10 mouse cellular contexts compared by ENCODE assay signal in genomic region chr2:52176537-52176936, GRCm38 (mm10).
DNase-seq lines count a peak whose midpoint lies in the region; ATAC-seq lines count a peak whose summit lies in the region.
"Had no signal": no experiment of that assay in that cellular context is flagged by ENCODE, and none has a peak within 500 bp of the region (broad histone marks: within the 10 kb centered on the region; RNA-seq: fewer than 3 reads in every experiment).

No protein-coding gene starts in this region.

- no peak overlapping the region for H3K4me2 ChIP-seq in midbrain, embryonic 11.5 days
- H3K4me2 ChIP-seq in midbrain, embryonic 14.5 days (ENCODE audit: low read length): no peak overlapping the region
- H3K4me2 ChIP-seq: lung, embryonic 15.5 days had no signal

- WGBS in midbrain, embryonic 11.5 days: 80% methylated on average over 8 of the region's 8 CpGs
- WGBS in midbrain, embryonic 14.5 days: 79% methylated on average over 8 of the region's 8 CpGs

- ATAC-seq in midbrain, embryonic 11.5 days (ENCODE audit: low FRiP score): no peak
- ATAC-seq in midbrain, embryonic 14.5 days (ENCODE audit: low FRiP score, low TSS enrichment): no peak
- ATAC-seq in megakaryocyte-erythroid progenitor cell, adult 5-6 weeks (replicated peaks; ENCODE audit: low FRiP score, low TSS enrichment, poor library complexity, severe bottlenecking): no peak

- H3K4me3 ChIP-seq in midbrain, embryonic 11.5 days (ENCODE audit: low read depth, low read length): no peak overlapping the region
- H3K4me3 ChIP-seq in midbrain, embryonic 14.5 days (replicated peaks; ENCODE audit: low read depth, low read length): no peak overlapping the region
- H3K4me3 ChIP-seq: lung, embryonic 15.5 days had no signal

- no peak overlapping the region for H3K9ac ChIP-seq in midbrain, embryonic 11.5 days (ENCODE audit: low read length)
- H3K9ac ChIP-seq in midbrain, embryonic 14.5 days (replicated peaks; ENCODE audit: low read length): no peak overlapping the region
- H3K9ac ChIP-seq: lung, embryonic 15.5 days had no signal

- no peaks in the 10 kb centered on the region for H3K27me3 ChIP-seq in midbrain, embryonic 11.5 days (ENCODE audit: control insufficient read depth, insufficient read depth, low read length)
- H3K27me3 ChIP-seq in midbrain, embryonic 14.5 days (ENCODE audit: control insufficient read depth, insufficient read depth, low read length): no peaks in the 10 kb centered on the region
- H3K27me3 ChIP-seq: lung, embryonic 15.5 days had no signal

- no peaks in the 10 kb centered on the region for H3K36me3 ChIP-seq in midbrain, embryonic 11.5 days (ENCODE audit: control insufficient read depth, insufficient read depth, low read length)
- no peaks in the 10 kb centered on the region for H3K36me3 ChIP-seq in midbrain, embryonic 14.5 days (ENCODE audit: control insufficient read depth, insufficient read depth, low read length)
- H3K36me3 ChIP-seq: G1E; lung, embryonic 15.5 days had no signal

- H3K9me3 ChIP-seq in midbrain, embryonic 11.5 days (ENCODE audit: control insufficient read depth, low read length): no peaks in the 10 kb centered on the region
- H3K9me3 ChIP-seq in midbrain, embryonic 14.5 days (ENCODE audit: control insufficient read depth, low read length): no peaks in the 10 kb centered on the region
- H3K9me3 ChIP-seq: G1E; lung, embryonic 15.5 days had no signal

- intact Hi-C loops in left cerebral cortex, postnatal 14 days (cut with DNase I): no loop called here

- H3K4me1 ChIP-seq in midbrain, embryonic 11.5 days (ENCODE audit: control insufficient read depth, insufficient read depth, low read length): no peaks in the 10 kb centered on the region
- no peaks in the 10 kb centered on the region for H3K4me1 ChIP-seq in midbrain, embryonic 14.5 days (ENCODE audit: control insufficient read depth, insufficient read depth, low read length)
- H3K4me1 ChIP-seq: lung, embryonic 15.5 days had no signal

- DNase-seq in midbrain, embryonic 11.5 days (ENCODE audit: low spot score, missing footprints): peak; percentile 56
- no peak for DNase-seq in midbrain, embryonic 14.5 days
- DNase-seq in frontal cortex, adult 2 months (ENCODE audit: extremely low spot score in 1 of 2, low spot score in 1 of 2): peak; percentile 74 to 92
- peak; percentile 73 for DNase-seq in left cerebral cortex, postnatal 14 days (ENCODE audit: low spot score in 2 of 2)
- peak; percentile 44 for DNase-seq in thymus, postnatal 25 days
- no peak for DNase-seq in lung, postnatal 14 days
- DNase-seq in kidney, postnatal 14 days: no peak

- no peak overlapping the region for H3K27ac ChIP-seq in midbrain, embryonic 11.5 days (ENCODE audit: low read depth, low read length)
- no peak overlapping the region for H3K27ac ChIP-seq in midbrain, embryonic 14.5 days (replicated peaks; ENCODE audit: low read depth, low read length)
- H3K27ac ChIP-seq: lung, embryonic 15.5 days had no signal

Comparison
In these comparisons a context has a peak if more than half of its experiments do, and no peak if none do; other contexts are left out.
1. DNase-seq: peak in midbrain, embryonic 11.5 days (single experiment), frontal cortex, adult 2 months (2 of 2), left cerebral cortex, postnatal 14 days (2 of 2) and thymus, postnatal 25 days (single experiment); none in midbrain, embryonic 14.5 days (single experiment), lung, postnatal 14 days (single experiment) and kidney, postnatal 14 days (single experiment).